Mouse (Mus musculus) limb, embryonic 12.5 days (tissue): ENCODE data around the gene Sppl3. TPM values are rescaled to one million over a fixed set of nuclear protein-coding genes. Genes with fewer than 3 reads are reported as not detected.

Experiments used
- ATAC-seq: fragments of 200-750 bp; cut with Nextera tagmentation; 2 replicates; pipeline ENCODE4 v1.8.0; 2017; ENCODE audit warnings: low read depth, moderate TSS enrichment; ENCODE audit not compliant: insufficient number of reproducible peaks, insufficient read depth, low FRiP score, low TSS enrichment
- H3K27ac ChIP-seq: fragments of 300-500 bp; sonication (generic); 2 replicates; pipeline ENCODE4 v1.5.1; 2016; ENCODE audit warnings: mild to moderate bottlenecking, moderate library complexity
- H3K27me3 ChIP-seq: fragments of 300-500 bp; sonication (generic); 2 replicates; pipeline ENCODE4 v1.6.1; 2016; ENCODE audit warnings: mild to moderate bottlenecking, moderate library complexity
- H3K36me3 ChIP-seq: fragments of 300-500 bp; sonication (generic); 2 replicates; pipeline ENCODE4 v1.6.1; 2016; ENCODE audit warnings: mild to moderate bottlenecking, moderate library complexity
- H3K4me1 ChIP-seq: fragments of 300-500 bp; sonication (generic); replicated peaks from 2 replicates; pipeline ENCODE4 v1.6.1; 2016
- H3K4me2 ChIP-seq: fragments of 300-500 bp; sonication (generic); 2 replicates; pipeline ENCODE4 v1.6.1; 2016; ENCODE audit warnings: mild to moderate bottlenecking, moderate library complexity
- H3K4me3 ChIP-seq: fragments of 300-500 bp; sonication (generic); replicated peaks from 2 replicates; pipeline ENCODE4 v1.5.1; 2016; ENCODE audit warnings: mild to moderate bottlenecking
- H3K9ac ChIP-seq: fragments of 300-500 bp; sonication (generic); replicated peaks from 2 replicates; pipeline ENCODE4 v1.6.1; 2016; ENCODE audit warnings: mild to moderate bottlenecking, moderate library complexity
- H3K9me3 ChIP-seq: fragments of 300-500 bp; sonication (generic); 2 replicates; pipeline ENCODE4 v1.6.1; 2016; ENCODE audit warnings: mild to moderate bottlenecking, moderate library complexity
- WGBS: fragments of 180-500 bp; shearing (Covaris S2); methylation state at CpG from one replicate; pipeline ENCODE4 v1.1.7; 2016; 5-methylcytosine and 5-hydroxymethylcytosine counted together
- polyA plus RNA-seq: library from polyadenylated mRNA; unstranded; fragments of >200 nt; fragmentation: Nextera tagmentation; extraction: Ambion mirVana; gene quantifications from 2 replicates; pipeline ENCODE4 v1.2.1, GENCODE M21; 2016

The Sppl3 gene
- polyA plus RNA-seq, 1 experiment from 2014 or later: 36.9 TPM

DNA sequence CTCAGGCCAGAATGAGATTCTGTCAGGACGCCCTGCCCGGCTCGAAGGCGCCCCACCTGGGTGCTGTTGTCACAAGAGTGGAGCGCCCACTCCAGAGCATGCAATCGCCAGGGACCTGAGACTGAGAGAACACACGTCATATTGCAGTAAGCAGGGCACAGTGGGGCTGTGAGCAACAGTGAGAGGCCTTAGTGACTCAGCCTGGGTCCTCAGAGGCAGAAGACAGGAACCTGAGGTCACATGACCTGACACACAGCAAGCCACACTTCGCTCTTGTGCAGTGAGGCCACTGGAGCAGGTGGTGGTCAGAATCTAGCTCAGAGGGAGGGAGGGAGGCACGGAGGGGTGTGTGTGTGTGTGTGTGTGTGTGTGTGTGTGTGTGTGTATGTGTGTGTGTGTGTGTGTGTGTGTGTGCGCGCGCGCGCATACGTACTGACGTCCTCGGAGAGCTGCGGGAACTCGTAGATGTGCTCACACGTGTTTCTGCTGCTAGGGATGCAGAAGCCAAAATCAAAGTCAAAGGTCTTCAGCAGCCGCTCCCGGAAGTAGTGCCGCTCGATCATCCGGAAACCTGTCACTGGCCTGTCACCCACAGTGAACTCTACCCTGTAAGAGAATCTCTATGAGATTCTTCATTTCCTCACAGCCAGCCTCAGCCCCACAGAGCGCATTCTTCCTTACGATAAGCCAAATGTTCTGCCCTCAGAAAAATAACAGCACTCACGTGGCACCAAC lies 115.8 kb downstream of the Sppl3 start:
- WGBS: 94% methylated on average over 28 of the region's 28 CpGs

DNA sequence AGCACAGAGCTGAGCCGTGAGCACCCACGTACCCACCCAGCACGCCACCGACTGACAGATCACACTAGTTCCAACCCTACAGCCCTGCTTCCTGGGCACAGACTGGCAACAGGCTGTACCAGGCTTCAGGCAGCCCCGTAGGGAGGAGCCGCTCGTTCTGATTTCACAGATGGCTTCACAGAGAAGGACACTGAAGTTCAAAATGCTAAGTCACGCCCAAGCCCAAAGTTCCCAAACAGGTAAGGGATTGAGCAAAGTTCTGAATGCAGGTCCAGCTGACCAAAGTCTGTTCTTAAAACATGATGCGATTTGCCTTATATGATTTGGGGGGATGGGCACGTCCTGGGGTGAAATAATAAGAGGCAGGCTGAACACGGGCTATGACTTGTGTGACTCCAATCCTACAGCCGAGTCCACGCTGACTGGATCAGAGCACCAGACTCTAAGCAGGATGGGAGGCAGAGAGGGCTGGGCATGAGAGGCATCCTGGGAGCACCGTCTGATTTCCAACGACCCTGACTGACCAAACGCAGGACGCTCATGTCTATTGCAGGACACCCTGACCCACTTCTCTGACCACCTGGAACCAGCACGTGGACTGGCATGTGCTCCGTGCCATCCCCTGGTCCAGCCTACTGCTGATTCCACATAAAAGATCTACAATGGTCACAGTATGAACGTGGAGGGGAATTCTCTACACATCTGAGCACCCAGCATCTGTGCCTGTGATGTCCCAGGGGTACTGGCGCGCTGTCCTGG lies 116.7 kb downstream of the Sppl3 start:
- H3K36me3 ChIP-seq: peaks cover 91% of the 10 kb centered on the region
- no peaks in the 10 kb centered on the region for H3K9me3 ChIP-seq
- peaks cover 13% of the 10 kb centered on the region for H3K4me1 ChIP-seq
- no peak overlapping the region for H3K4me2 ChIP-seq
- H3K27ac ChIP-seq: no peak overlapping the region
- no peak overlapping the region for H3K9ac ChIP-seq
- H3K4me3 ChIP-seq: no peak overlapping the region
- H3K27me3 ChIP-seq: no peaks in the 10 kb centered on the region
- 91% methylated on average over 22 of the region's 22 CpGs for WGBS
- ATAC-seq: no peak

More for the DNA sequence above, 115.8 kb downstream of the Sppl3 start:
- no peak for ATAC-seq
- Histone ChIP-seq H3K4me3 (no peak overlapping the region), H3K27ac (no peak overlapping the region), H3K27me3 (no peaks in the 10 kb centered on the region), H3K9ac (no peak overlapping the region), H3K36me3 (peaks cover 92% of the 10 kb centered on the region), H3K9me3 (no peaks in the 10 kb centered on the region), H3K4me2 (no peak overlapping the region), H3K4me1 (peaks cover 10% of the 10 kb centered on the region)

DNA sequence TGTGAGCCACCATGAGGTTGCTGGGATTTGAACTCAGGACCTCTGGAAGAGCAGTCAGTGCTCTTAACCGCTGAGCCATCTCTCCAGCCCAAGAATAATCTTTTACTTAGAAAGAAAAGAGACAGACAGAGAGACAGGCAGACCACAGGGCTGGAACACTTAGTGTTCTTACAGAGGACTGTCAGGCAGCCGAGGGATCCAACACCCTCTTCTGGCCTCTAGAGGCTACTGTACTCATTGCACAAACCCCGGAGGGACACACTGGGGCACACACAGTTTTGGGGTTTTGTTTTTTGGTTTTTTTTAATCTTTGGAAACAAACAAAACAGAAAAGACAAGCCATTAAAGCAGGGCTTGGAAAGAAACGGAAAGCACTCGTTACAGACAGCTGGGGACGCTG lies 118.4 kb downstream of the Sppl3 start:
- H3K4me2 ChIP-seq: no peak overlapping the region
- no peak overlapping the region for H3K27ac ChIP-seq
- no peak overlapping the region for H3K9ac ChIP-seq
- H3K4me1 ChIP-seq: peaks cover 26% of the 10 kb centered on the region
- H3K9me3 ChIP-seq: no peaks in the 10 kb centered on the region
- WGBS: 94% methylated on average over 6 of the region's 6 CpGs
- no peak overlapping the region for H3K4me3 ChIP-seq
- ATAC-seq: no peak
- H3K27me3 ChIP-seq: no peaks in the 10 kb centered on the region
- H3K36me3 ChIP-seq: peaks cover 74% of the 10 kb centered on the region

DNA sequence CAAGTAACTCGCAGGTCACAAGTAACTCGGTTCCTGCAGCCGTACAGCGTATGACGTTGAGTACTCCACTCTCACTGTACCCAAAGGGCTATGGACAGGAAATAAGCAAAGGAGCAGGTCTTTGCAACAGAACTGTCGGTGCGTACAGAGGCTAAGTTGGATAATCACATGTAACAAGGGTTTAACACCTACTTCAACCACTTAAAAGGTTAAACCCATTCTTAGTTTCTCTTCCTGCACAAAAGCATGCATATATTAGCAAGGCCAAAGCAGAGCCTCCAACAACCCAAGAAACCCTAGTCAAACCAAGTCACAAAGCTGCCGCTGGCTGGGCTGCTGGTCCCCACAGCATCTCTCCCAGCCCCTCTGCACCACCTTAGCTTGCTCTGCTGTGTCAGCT lies 121.5 kb downstream of the Sppl3 start:
- Histone ChIP-seq H3K9me3 (no peaks in the 10 kb centered on the region), H3K36me3 (peaks cover 47% of the 10 kb centered on the region), H3K9ac (peak overlapping the region; percentile 42; the same call in 1 of the 2 replicates), H3K4me2 (peak overlapping the region; percentile 88; the same call in 1 of the 2 replicates), H3K27ac (no peak overlapping the region), H3K27me3 (no peaks in the 10 kb centered on the region), H3K4me1 (peaks cover 16% of the 10 kb centered on the region), H3K4me3 (peak overlapping the region; percentile 97; the same call in 1 of the 2 replicates)
- WGBS: 89% methylated on average over 8 of the region's 8 CpGs
- no peak for ATAC-seq

DNA sequence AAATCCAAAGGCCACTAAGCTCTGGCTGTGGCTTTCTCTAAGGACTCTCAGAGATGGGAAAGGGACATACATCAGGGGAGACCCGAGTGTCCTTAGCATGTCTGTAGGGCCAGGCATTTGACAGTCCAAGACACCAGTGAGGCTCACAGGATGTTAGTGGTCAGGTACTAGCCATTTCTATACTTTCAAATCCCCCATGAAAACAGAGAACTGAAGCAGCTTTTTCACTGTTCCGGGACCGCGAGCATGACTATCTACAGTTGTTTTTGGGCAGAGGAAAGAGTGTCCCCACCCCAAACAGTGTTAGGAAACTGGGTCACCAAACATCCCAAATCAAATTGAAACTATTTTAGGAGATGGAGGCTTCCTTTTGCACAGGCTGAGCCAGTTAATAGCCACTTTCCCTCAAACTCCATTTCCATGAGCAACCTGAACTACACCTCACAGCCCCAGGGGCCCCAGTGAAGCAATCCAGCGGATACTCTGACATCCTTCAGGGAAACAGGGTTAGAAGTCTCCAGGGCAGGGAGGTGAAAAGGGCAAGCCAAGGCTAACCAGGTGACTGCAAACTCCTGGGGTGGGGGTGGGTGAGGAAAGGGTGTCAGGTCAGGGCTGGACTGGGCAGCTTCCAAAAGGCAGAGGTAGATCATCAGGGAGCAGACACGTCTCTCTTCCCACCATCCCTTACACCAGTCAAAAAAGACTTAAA lies 122.6 kb downstream of the Sppl3 start:
- WGBS: 56% methylated on average over 6 of the region's 6 CpGs
- Histone ChIP-seq H3K27ac (no peak overlapping the region), H3K27me3 (no peaks in the 10 kb centered on the region), H3K4me1 (peaks cover 16% of the 10 kb centered on the region), H3K36me3 (peaks cover 37% of the 10 kb centered on the region), H3K4me3 (peak overlapping the region; percentile 97), H3K9ac (peak overlapping the region; percentile 88), H3K4me2 (peak overlapping the region; percentile 88), H3K9me3 (no peaks in the 10 kb centered on the region)
- ATAC-seq: no peak

DNA sequence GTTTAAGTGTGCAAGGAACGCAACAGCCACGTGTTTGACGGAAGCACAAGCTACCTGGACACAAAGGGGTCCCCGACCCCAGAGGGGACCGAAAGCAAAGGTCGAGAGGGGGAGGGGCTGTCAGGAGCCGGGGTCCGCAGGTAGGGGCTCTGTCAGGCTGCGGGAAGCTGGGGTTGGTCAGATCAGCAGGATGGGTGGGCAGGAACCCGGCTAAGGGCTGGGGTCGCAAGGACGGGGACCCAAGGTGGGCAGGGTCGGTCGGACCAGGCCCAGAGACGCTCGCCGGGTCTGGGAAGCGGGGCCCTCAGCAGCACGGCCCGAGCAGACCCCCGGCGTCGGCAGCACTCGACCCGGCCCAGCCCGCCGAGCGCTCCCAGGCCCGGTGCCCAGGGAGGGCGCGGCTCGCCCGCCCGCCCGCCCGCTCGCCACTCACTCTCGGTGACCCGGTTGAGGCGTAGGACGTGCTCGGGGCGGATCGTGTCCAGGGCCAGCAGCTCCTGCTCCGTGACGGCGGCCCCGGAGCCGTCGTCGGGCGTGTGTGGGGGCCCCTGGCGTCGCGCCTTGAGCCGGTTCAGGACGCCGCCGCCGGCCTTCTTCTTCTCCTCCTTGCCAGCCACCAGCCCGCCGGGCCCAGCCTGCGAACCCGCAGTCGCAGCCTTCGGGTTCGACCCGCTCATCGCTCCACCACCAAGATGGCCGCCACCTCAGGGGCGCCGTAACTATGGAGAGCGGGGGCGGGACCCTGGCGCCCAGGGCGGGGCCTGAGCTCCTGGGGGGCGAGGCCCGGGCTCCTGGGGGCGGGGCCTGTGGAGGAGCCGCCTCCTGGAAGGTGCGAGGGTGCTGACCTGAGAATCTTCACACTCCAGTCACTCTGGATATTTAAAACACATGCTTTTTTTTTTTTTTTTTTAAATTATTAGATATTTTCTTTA lies 123.6 kb downstream of the Sppl3 start, which contains the start of gene Unc119b:
TSS of gene Unc119b (minus strand) at position 742 of the 932 bp plus-strand sequence.
- peaks cover 21% of the 10 kb centered on the region for H3K4me1 ChIP-seq
- ATAC-seq: peak; percentile 85
- H3K27me3 ChIP-seq: no peaks in the 10 kb centered on the region
- peak within 1 kb of the TSS; percentile 88 for H3K9ac ChIP-seq
- H3K9me3 ChIP-seq: no peaks in the 10 kb centered on the region
- H3K27ac ChIP-seq: peak within 1 kb of the TSS; percentile 59
- under 1% methylated on average over 62 of the region's 81 CpGs for WGBS
- peak within 1 kb of the TSS; percentile 88 for H3K4me2 ChIP-seq
- peak within 1 kb of the TSS; percentile 97 for H3K4me3 ChIP-seq
- peaks cover 27% of the 10 kb centered on the region for H3K36me3 ChIP-seq

DNA sequence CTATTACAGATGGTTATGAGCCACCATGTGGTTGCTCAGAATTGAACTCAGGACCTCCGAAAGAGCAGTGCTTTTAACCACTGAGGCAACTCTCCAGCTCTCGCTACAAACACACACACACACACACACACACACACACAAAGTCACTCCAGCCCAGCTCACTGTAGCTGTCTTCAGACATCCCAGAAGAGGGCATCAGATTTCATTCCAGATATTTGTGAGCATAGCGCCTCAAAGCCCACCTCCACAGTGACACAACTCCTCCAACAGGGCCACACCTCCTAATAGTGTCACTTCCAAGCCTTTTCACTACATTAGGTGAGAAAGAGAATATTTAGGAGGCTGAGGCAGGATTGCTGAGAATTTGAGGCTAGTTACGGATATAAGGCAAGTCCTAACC lies 128.2 kb downstream of the Sppl3 start:
- H3K27ac ChIP-seq: no peak overlapping the region
- H3K9me3 ChIP-seq: no peaks in the 10 kb centered on the region
- peaks cover 4% of the 10 kb centered on the region; the same call in 1 of the 2 replicates for H3K4me1 ChIP-seq
- H3K4me3 ChIP-seq: no peak overlapping the region
- no peak overlapping the region for H3K9ac ChIP-seq
- H3K27me3 ChIP-seq: no peaks in the 10 kb centered on the region
- H3K4me2 ChIP-seq: no peak overlapping the region
- 62% methylated on average over 4 of the region's 4 CpGs for WGBS
- ATAC-seq: no peak
- H3K36me3 ChIP-seq: peaks cover 17% of the 10 kb centered on the region

DNA sequence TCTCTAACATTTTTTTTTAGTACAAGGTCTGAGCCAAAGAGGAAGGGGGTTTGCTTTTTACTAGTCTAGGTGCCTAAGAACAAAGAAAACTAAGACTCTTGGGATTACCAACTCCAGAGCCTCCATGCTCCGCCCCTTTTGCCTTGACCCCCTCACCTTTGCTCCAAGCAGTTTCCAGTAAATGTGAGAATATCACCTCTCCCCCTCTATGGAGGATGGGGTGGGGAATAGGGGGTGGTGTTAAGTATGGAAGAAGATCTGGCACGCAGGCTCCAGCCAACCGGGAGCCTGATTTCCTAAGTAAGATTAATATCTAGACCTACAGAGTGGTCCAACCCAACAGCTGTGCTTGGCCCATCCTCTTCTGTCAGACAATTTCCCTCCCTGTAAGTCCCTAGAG lies 129.8 kb downstream of the Sppl3 start:
- H3K9me3 ChIP-seq: no peaks in the 10 kb centered on the region
- H3K9ac ChIP-seq: no peak overlapping the region
- H3K27me3 ChIP-seq: no peaks in the 10 kb centered on the region
- H3K4me1 ChIP-seq: peaks cover 4% of the 10 kb centered on the region; the same call in 1 of the 2 replicates
- H3K36me3 ChIP-seq: peaks cover 33% of the 10 kb centered on the region
- no peak overlapping the region for H3K27ac ChIP-seq
- no peak for ATAC-seq
- no peak overlapping the region for H3K4me2 ChIP-seq
- 53% methylated on average over 3 of the region's 3 CpGs for WGBS
- no peak overlapping the region for H3K4me3 ChIP-seq

DNA sequence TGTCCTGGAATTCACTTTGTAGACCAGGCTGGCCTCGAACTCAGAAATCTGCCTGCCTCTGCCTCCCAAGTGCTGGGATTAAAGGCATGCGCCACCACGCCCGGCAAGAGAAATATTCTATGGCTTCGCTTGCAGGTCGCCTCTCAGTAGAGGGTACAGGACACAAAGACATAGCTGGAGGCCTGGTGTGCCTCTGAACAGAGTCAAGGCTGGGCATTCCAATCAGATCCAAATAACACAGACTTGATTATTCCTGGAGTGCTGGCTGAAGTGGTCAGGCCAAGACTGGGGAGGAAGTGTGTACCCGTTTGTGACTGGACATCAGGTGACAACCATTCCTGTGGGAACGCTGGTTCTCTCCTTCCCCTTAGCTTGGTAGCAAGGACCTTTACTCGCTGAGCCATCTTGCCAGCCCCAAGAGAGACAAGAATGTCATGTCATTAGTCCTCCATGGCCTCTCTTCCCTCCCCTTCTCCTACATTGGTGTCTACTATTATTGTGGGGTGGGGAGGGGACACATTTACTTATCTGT lies 131.3 kb downstream of the Sppl3 start:
- Histone ChIP-seq H3K9ac (no peak overlapping the region), H3K9me3 (no peaks in the 10 kb centered on the region), H3K4me1 (peaks cover 4% of the 10 kb centered on the region; the same call in 1 of the 2 replicates), H3K4me3 (no peak overlapping the region), H3K27ac (no peak overlapping the region), H3K36me3 (peaks cover 48% of the 10 kb centered on the region), H3K27me3 (no peaks in the 10 kb centered on the region), H3K4me2 (no peak overlapping the region)
- ATAC-seq: no peak
- 91% methylated on average over 9 of the region's 9 CpGs for whole genome bisulfite sequencing

DNA sequence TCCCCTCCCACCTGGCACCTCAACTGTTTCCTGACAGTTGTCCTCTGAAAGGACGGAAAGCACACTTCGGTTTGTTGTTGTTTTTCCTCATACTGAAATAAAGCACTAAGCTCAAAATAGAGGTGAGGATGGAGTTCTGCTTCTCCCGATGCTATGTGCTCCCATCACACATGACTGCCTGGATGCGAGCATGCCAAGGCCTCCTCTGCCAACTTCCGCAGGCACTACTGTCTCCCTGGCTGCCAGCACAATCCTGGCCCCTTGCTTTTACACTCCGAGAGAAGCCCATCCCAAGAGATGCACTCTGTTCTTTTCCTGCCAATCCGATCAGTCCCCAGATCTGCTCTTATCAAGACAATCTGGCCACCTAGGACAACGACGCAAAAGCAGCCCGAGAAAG lies 132.6 kb downstream of the Sppl3 start:
- no peak overlapping the region for H3K27ac ChIP-seq
- WGBS: 80% methylated on average over 10 of the region's 10 CpGs
- no peak overlapping the region for H3K4me2 ChIP-seq
- no peak overlapping the region for H3K9ac ChIP-seq
- no peak for ATAC-seq
- H3K4me3 ChIP-seq: no peak overlapping the region
- peaks cover 61% of the 10 kb centered on the region for H3K36me3 ChIP-seq
- H3K9me3 ChIP-seq: no peaks in the 10 kb centered on the region
- peaks cover 4% of the 10 kb centered on the region; the same call in 1 of the 2 replicates for H3K4me1 ChIP-seq
- H3K27me3 ChIP-seq: no peaks in the 10 kb centered on the region
